In the genomic region with DNA sequence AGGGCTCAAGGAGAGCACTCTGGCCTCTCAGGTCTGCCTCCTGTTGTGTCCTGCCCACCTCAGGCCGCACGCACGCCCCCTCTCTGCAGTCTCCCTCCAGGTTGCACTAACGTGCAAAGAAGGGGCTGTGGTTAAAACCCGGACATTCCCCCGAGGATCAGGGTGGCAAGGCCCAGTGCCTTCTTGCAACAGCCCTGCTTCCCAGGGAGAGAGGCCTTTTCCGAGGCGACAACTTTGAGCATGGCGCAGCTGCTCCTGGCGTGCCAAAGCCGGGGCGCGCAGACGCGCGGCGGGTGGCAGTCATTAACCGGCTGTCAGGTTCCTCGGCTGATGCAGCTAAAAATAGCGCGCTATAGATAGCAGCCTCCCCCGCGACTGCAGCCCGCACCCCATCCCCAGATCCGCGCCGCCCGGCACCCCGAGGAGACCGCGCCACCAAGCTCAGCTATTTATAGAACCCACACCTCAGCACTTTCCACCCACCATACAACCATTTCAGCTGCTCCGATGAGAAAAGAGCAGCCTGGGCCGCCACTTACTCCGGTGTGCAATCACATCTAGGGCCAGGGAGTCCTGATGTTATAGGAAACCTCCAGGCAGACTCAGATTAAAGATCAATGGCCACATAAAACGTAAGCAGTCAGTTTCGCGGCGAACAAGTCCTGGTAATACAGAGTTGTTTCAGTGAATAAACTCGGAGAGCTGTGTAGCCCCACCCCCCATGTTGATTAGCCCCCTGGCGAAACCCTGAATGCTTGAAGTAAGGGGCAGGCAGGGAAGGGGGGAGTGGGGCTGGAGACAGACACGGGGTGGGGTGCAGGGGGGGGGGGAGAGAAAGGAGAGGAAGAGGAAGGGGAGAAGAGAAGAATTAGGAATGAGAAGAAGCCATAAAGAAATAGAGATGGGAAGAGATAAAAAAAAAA, we compare ENCODE assay signal across 7 mouse cellular contexts. TPM values are rescaled to one million over a fixed set of nuclear protein-coding genes. Genes with fewer than 3 reads are reported as not detected.
A peak's percentile ranks its signal among the peaks of the same experiment; 100 is the strongest.
DNase-seq lines count a peak whose midpoint lies in the region; ATAC-seq lines count a peak whose summit lies in the region.

No protein-coding gene starts in this region.

- H3K9me3 ChIP-seq in hindbrain, embryonic 12.5 days (replicated peaks) = no peaks in the 10 kb centered on the region
- H3K9me3 ChIP-seq in midbrain, embryonic 15.5 days = no peaks in the 10 kb centered on the region

- H3K27ac ChIP-seq in hindbrain, embryonic 12.5 days = peak overlapping the region; percentile 80
- H3K27ac ChIP-seq in midbrain, embryonic 15.5 days = peak overlapping the region; percentile 80

- H3K9ac ChIP-seq in hindbrain, embryonic 12.5 days = peak overlapping the region; percentile 49
- peak overlapping the region; percentile 32 for H3K9ac ChIP-seq in midbrain, embryonic 15.5 days

- peak overlapping the region; percentile 80 for H3K4me2 ChIP-seq in hindbrain, embryonic 12.5 days (replicated peaks)
- peak overlapping the region; percentile 80 for H3K4me2 ChIP-seq in midbrain, embryonic 15.5 days

- intact Hi-C loops in left cerebral cortex, postnatal 14 days (cut with DNase I) = loop anchor here (5.0 kb wide), 1 partner anchor 51 kb away; a partner anchor contains a TSS

- peak overlapping the region; percentile 40 for H3K4me3 ChIP-seq in hindbrain, embryonic 12.5 days
- peak overlapping the region; percentile 43 for H3K4me3 ChIP-seq in midbrain, embryonic 15.5 days

- 1% methylated on average over 41 of the region's 41 CpGs for WGBS in hindbrain, embryonic 12.5 days
- under 1% methylated on average over 41 of the region's 41 CpGs for WGBS in midbrain, embryonic 15.5 days

- ATAC-seq in hindbrain, embryonic 12.5 days (ENCODE audit: low FRiP score) = peak; percentile 86
- ATAC-seq in midbrain, embryonic 15.5 days (replicated peaks) = peak; percentile 86

- H3K4me1 ChIP-seq in hindbrain, embryonic 12.5 days = peaks cover 25% of the 10 kb centered on the region
- peaks cover 26% of the 10 kb centered on the region for H3K4me1 ChIP-seq in midbrain, embryonic 15.5 days

- no peaks in the 10 kb centered on the region for H3K27me3 ChIP-seq in hindbrain, embryonic 12.5 days
- no peaks in the 10 kb centered on the region for H3K27me3 ChIP-seq in midbrain, embryonic 15.5 days (replicated peaks)

- H3K36me3 ChIP-seq in hindbrain, embryonic 12.5 days = no peaks in the 10 kb centered on the region
- no peaks in the 10 kb centered on the region for H3K36me3 ChIP-seq in midbrain, embryonic 15.5 days (replicated peaks)

- DNase-seq in T-cell, adult 2 months (ENCODE audit: low spot score) = peak; percentile 11
- DNase-seq in cerebellum, postnatal 14 days = peak; percentile 75 to 81
- DNase-seq in frontal cortex, postnatal 36 days (ENCODE audit: low spot score in 2 of 2) = peak; percentile 83 to 94
- DNase-seq in left cerebral cortex, postnatal 14 days (ENCODE audit: low spot score in 2 of 2) = peak; percentile 87 to 91
- DNase-seq in telencephalon, adult 2 months (ENCODE audit: low read depth, low spot score) = peak; percentile 88

RNA-seq across cellular contexts. Expression of a gene that starts 50.9 kb away (rescaled TPM):
- polyA plus RNA-seq in hindbrain, embryonic 12.5 days (2016; fragmentation: Nextera tagmentation; extraction: Ambion mirVana) = 8.6 and 9.2 TPM in 2 replicates
- total RNA-seq in left cerebral cortex, postnatal 14 days (2021) = 10 to 100 TPM; 10.0 to 10.7 TPM
- 7.3 and 8.0 TPM in 2 replicates for polyA plus RNA-seq in midbrain, embryonic 15.5 days (2015; fragmentation: Nextera tagmentation; extraction: Ambion mirVana)

RNA-seq across cellular contexts. Expression of a gene that starts 52.3 kb away (rescaled TPM):
- 1.8 and 1.9 TPM in 2 replicates for polyA plus RNA-seq in hindbrain, embryonic 12.5 days (2016; fragmentation: Nextera tagmentation; extraction: Ambion mirVana)
- 10 to 100 TPM; 48.9 to 57.3 TPM for total RNA-seq in left cerebral cortex, postnatal 14 days (2021)
- 5.0 and 5.1 TPM in 2 replicates for polyA plus RNA-seq in midbrain, embryonic 15.5 days (2015; fragmentation: Nextera tagmentation; extraction: Ambion mirVana)

Comparison
In these comparisons a context has a peak if more than half of its experiments do, and no peak if none do; other contexts are left out.
1. Peak in every context shown above with its lines: DNase-seq, ATAC-seq, H3K4me3 ChIP-seq and H3K27ac ChIP-seq.
2. DNase-seq: peak in every context shown above with its lines; median percentile 89 in left cerebral cortex, postnatal 14 days; 88 in frontal cortex, postnatal 36 days; 88 in telencephalon, adult 2 months; 78 in cerebellum, postnatal 14 days; 11 in T-cell, adult 2 months.